Mouse (Mus musculus): Measurements from ENCODE around the gene Rilp.

Rilp gene

DNA sequence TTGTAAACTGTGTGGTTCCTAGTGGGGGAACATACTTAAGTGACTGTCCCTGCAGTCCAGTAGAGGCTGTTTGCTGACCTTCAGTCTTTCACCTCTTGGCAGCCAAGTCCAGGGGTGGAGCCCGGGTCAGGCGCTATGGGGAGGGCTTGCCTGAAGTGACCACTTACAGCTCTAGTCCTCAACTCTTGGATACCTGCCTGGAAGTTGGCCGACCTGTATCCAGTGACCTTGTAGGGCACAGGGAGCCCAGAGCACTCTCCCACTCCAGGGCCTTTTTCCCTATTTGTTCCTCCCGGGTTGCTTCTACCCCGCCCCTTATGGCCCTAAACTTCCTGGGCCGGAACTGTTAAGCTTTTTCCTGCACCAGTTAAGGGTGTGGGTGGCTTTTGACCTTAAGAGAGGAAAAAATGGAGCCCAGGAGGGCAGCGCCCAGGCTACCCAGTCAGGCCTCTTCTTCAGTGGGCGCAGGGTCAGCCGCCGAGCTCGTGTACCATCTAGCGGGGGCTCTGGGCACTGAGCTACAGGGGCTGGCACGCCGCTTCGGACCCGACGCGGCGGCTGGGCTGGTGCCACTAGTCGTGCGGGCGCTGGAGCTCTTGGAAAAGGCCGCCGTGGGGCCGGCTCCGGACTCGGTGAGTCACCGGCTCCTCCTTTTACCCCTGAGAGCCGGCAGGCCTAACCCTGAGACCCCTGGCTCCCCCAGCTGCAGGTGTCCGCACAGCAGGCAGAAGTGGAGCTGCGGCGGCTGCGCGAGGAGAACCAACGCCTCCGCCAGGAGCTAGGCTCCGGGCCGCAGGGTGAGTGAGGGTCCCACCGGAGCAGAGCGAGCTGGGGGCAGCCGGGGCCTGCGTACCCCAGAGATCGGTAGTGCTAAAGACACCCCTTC, at the start of gene Rilp:
TSS of gene Rilp (plus strand) at position 354 of the 886 bp plus-strand sequence.
- DNase-seq: peak in 1 of 2 experiments; percentile 79

DNA sequence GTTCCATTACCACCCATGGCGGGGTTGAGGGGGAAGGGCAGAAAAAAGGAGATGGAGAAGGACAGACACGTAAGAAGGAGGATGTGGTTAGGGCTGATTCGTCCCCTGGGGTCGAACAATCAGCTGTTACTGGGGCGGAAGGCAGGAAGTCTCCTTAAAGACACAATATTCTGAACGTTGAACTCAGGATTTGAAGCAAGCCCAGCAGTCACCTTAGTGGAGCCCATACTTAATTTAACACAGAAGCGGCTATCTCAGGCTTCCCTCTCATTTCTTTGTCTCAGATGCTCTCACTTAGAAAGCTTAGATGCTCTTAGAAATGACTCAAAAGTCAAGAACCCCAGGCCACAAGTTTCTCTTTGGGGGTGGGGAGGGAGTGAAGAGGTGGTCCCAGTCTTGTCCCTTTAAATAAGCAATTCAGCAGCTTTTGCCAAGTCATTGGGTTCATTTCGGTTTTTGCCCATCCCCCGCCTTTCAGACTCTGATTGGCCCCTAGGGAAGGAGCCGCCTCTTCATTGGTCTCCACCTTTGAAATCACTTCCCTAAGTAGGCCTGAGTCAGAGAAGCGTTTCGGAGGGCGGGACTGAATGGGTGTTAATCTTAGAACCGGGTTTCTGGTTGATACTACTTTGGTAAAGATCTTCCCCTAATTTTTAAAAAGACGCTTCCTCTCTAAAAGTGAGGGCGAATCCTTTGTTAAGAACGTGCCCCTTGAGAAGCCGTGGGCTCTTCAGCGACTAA, 49.6 kb upstream of the Rilp start:
- DNase-seq: peak; percentile 80 to 89

DNA sequence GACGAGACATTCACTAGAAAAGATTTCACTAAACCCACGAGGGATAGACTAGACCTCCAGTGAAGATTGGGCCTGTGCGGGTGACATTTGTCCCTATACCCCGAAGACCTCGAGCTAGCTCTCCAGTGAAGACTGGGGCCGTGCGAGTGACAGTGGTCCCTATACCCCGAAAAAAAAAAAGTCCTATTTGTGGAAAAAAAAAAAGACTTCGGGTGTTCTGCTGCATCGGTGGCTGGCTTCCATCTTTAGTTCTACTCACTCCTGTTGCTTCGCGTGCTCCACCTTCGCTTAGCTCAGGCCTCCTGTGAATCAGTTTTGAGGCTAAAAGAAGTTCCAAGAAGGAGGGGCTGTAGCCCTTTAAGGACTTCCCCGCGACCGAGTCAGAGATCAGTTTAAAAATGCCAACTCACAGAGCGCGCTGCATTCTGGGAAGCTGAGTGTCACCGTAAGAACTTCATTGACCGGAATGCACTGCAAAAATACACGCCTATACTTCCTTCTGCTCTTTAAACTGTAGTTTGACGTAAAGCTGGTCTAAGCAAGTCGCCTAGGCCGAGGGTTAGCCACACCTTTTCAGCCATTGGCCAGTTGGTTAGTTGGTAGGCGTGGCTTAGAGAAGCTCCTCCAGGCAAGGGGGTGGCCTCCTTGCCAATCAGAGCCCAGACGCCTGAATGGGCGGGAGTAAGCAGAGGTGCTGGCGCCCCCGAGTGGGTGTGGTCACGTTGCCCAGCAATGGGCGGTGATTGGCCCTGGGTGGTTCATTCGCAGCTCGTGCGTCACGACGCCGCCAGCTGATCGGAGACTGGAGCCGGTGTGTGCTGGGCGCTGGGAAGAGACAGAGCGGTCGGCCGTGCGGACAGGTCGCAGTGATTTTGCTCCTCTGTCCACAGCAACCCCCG, 48.8 kb upstream of the Rilp start, which contains the start of gene Tlcd2:
TSS of gene Tlcd2 (plus strand) at position 872 of the 899 bp plus-strand sequence.
- peak; percentile 98 to 100 for DNase-seq

DNA sequence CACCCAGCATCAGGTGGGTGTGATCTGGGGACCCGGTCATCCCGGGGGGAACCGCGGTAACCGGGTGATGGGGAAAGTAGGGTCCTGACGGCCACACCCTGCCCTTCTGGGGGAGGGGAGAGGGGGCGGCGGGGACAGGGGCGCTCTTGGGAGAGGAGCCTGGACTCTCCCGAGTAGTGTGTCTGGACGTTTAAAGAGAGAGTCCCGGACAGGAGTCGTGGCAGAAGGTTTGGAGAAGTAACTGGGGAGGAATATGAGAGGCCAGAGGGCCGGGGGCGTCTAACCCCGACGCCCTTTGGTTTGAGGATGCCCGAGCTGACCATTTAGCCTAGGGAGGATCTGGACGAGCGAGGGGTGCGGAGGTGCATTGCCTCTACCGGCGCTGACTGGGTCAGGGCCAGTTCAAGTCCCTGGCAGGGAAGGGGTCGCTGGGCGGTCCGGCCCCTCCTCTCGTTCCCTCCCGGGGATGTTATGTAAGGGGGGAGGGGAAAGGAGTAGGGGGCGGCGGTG, 48.1 kb upstream of the Rilp start:
- no peak for DNase-seq

DNA sequence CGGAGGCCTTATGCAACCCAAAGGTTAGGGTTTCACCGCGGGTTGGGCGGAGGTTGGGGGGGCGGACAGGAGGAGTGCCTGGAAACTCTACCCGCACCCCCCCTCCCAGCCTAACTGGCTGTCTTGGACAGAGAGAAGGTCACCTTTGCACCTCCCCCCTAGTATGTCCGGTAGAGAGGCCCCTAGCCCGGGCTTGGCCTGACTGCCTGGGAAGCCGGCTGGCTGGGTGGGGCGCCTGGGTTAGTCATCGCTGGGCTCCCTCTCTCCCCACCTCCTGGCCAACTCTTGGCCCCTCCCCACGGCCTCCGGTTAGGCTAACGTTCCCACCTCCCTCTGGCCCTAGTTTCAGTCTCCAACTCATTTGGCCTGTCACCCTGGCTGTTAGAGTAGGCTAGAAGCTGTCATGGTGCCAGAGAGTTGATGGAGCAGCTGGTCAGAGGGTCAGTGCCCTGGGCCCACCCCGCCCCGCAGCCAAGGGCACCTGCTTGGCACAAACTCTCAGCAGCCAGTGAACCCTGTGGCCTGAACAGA, 47.6 kb upstream of the Rilp start:
- peak; percentile 32 to 73 for DNase-seq

DNA sequence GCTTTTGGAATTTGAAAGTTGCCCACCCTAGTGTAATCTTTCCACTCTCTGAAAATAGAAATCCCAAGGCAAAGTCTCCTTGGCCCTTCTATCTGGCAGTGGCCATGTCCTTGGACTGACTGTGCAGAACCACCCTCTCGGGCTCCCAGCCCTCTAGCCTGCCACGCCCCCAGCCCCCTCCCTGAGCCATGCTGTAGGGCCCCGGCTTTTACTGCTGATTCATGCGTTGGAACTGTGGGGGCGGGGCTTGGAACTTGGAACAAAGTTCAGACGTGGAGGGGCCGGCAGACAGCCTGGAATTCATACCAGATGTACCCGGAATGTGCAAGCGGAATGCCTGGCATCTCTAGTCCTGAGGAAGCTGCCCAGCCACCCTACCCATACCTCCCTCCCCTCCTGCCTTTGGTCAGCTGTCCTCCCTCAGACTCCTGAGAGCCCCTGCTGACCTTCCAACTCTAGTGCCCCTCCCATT, 47.0 kb upstream of the Rilp start:
- peak in 1 of 2 experiments; percentile 63 for DNase-seq

DNA sequence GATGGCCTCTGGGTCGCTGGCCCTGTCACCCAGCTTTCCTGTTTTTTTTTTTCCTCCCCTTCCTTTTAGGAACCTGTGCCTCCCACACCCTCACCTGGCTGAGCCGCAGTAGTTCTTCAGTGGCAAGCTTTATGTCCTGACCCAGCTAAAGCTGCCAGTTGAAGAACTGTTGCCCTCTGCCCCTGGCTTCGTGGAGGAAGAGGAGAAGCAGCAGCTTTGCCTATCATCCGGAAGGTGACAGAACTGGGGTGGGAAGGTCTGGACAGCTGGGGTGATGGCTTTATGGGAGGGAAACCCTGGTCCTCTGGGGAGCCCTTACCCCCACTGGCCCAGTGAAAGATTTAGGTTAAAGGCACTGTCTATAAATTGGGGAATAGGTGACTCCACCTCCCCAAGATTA, 46.3 kb upstream of the Rilp start:
- no peak for DNase-seq

DNA sequence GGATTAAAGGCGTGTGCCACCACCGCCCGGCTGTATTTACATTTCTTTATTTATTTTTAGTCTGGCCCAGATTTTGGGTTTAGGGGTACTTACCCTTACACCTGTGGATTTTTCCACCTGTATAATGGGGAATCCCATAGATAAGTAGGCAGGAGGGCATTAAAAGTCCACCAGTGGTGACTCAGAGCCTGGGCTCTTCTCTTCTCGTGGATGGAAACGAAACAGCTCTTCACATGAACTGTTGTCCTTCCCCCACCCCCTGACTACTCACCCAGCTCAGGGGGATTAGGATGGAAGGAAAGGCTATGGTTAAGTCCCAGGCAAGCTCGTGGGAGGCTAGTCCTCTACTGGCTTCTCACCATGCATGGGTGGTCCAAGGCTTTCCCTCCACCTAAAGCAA, 45.5 kb upstream of the Rilp start:
- DNase-seq: no peak

DNA sequence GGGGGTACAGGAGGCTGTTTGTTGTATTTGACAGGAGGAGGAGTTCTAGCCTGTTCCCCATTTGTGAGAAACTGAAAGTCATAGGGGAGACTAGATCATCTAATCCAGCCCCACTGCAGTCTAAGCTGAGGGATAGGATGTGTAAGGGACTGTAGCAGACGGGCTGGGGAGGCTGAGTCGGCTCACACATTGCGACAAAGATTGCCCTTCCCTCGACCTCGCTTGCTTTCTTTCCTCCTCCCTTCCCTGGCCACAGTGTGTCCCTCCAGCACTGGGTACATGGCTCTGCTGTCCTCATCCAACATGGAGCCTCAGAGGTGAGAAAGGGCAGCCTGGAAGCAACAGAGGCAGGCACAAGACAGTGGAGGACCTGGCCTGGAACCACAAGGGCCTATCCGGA, 44.8 kb upstream of the Rilp start:
- DNase-seq: no peak

DNA sequence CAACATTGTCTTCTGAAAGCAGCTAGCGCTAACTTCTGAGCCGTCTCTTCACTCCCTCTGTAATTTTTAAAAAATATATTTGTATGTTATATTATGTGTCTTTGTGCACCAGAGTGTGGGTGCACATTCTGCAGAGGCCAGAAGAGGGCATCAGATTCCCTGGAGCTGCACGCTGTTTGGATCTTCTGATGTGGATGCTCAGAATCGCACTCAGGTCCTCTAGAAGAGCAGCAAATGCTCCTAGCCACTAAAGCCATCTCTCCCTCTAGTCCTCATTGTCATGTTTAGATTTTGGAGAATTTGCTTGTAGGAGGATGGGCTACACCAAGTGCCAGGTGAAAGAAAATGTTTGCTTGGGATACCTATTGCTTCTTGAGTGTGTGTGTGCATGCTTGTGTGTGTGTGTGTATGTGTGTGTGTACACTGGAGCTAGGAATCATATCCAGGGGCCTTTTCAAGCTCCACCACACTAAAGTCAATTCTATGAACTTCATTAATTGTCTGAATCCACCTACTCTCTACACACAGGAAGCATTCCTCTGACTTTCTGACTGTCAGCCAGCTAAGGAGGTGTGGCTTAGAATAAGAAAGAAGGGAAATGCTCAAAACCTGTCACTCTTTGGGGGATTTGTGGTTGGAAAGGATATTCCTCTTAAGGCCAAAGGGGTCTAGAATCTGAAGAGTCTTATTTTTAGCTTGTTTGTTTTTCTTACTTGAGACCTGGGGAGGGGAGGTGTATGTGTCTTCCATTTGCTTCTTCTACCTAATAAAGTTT, 43.0 kb upstream of the Rilp start:
- DNase-seq: no peak

DNA sequence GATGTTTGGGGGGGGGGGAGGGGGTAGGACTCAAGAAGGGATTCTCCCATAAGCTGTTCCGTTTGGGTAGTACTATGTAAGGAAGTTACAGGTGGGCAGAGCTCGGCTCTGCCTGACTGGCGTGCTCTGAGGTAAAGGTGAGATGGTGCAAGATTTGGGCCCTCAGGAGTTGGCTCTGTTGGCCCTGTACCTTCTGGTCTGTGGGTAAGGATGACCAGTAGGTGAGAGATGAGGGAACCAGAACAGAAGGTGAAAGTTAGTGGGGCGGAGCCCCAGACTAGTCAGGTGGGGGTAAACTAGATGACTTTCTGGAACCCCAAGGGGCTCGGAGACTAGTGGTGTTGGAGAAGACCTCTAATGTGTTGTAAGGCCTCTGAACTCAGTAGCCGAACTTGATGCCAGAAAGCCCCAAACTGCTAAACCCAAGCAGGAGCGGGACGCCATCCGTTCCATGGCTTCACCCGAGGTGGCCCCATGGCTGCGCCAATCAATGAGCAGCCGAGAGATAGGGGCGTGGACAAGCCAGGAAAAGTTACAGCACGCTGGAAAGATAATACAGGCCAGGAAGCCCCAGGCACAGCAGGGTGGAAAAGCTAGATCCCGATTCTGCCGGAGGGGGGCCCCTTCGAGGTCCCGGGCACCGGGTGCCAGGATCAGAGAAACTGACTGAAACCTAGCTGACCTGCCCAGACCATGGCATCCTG, 42.2 kb upstream of the Rilp start:
- peak in 1 of 2 experiments; percentile 41 for DNase-seq

DNA sequence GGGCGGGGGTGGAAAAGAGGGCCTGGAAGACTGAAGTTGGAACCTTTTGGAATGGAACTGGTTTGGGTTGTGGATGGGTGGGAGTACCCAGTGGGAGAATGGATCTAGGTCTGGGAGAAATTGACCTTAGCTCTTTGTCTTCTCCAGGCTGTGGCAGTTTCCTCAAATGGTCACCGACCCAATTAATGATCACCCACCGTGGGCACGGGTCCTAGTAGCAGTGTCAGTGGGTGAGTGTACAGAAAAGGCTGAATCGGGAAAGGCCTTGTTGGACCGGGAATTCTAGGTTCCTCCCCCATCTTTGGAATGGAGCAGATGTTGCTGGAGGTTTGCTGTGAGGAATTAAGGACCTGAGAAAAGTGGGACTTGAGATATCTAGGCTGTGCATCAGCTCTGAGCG, 41.5 kb upstream of the Rilp start:
- no peak for DNase-seq

DNA sequence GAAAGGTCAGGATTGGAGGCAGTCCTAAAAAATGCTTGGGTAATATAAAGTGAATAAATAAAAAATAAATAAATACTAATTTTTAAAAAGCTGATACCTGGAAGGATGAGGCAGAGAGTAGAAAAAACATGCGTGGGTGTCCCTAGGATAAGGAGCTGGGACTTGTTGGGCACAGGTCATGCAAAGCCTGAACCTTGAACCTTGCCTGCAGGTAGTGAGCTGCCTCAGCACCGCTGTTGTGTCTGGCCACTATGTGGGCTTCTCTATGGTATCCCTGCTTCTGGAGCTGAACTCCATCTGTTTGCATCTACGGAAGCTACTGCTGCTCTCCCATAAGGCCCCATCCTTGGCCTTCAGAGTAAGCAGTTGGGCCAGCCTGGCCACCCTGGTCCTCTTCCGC, 40.6 kb upstream of the Rilp start:
- DNase-seq: no peak

DNA sequence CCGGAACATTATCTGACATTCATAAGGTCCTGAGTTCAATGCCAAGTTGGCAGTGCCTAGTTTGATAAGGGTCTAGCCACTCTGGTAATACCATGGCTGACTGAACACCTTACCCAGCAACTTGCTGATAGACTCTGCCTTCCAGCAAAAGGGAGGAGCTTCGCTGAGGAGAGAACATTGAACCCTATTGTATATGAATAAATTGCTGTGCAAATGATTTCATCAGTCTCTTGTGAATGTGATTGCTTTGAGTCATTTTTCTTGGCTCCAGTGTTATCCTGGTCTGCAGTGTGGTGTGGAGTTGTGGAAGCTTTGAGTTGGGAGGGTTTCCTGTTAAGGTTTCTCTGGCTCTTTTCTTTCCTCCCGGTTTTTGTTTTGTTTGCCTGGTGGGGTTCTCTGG, 39.2 kb upstream of the Rilp start:
- DNase-seq: no peak

DNA sequence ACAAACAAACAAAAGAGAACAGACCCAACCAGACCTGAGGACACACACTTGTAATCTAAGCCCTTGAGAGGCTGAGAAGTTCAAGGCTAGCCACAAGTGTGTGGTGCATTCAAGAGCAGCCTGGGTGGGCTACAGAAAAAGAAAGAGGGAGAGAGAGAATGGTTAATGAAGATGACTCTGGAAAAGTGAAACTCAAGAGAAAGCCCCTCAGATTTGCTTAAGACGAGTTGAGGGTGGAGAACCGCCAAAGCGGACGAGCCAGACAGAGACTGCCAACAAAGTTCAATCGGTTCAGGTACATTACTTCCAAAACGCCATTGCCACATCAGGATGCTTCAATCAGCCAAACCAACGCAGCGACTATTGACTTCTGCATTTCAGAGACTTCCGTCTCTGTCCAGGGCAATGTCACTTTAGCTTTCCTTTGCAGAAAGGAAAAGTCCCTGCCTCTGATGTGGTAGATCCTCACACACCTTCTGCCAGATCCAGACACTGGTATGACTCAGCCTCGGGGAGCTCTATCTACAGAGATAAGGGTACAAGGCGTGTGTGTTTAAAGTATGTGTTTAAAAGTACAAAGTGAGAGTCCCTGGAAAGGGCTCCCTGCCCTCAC, 37.3 kb upstream of the Rilp start:
- DNase-seq: no peak

DNA sequence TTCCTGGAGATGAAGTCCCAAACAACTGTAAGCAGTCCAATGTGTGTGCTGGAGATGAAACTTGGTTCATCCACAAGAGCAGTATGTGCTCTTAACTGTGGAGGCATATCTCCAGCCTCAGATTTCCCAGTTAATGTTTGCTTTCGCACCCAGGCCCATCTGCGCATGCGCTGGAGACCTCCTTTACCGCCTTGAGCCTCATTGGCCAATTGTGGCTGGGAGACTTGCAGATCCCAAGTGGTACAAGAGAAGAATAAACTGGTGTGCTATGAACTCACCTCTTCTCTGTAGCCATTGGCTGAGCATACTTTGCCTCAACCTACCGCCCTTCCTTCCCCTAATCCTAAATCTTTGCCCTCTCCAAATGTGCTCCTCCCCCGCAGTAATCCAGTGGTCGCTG, 36.5 kb upstream of the Rilp start:
- DNase-seq: no peak

DNA sequence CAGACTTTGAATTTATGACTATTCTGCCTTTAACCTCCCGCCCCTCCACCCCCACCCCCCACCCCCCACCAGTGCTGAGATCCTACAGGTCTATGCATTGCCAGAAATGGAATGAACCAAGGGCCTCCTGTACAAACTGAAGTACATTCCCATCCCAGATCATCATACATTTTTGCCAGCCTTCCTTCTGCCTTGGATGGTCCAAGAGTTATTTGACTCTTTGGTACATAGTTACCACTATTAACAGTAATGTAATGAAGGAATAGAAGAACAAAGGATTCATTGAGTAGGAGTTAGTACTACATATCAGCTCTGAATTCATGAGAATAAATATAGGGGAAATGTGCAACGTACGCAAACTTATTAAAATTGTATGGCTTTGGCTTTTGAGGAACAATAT, 23.7 kb upstream of the Rilp start:
- no peak for DNase-seq

DNA sequence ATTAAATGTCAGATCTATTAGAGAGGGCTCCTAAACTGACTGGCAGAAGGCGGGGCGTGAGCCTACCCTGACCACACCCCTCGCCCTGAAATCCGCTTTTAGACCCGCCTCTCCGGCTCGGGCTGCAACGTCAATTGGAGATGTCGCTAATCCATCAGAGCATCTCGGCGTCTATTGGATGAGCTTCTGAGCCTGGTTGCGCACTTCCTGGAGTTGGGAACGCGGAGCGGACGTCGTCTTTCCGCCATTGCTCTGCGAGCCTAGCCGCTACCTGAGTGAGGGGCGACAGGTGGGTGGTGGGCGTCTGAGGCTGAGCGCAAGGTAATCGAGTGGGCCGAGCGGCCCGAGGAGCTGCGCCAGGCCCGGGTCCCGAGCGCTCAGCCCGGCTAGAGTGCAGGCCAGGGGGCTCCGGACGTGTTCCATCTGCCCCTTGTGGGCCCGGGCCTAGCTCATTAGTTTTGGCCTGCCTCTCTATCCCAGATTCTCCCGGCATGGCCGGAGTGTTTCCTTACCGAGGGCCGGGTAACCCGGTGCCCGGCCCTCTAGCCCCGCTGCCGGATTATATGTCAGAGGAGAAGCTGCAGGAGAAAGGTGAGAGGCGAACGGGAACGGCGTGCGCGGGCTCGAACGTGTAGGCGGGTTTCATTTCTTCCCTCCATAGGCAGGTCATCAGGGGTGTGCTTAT, 23.2 kb upstream of the Rilp start, which contains the start of gene Prpf8:
TSS of gene Prpf8 (plus strand) at position 216 of the 685 bp plus-strand sequence.
- peak; percentile 96 to 97 for DNase-seq

DNA sequence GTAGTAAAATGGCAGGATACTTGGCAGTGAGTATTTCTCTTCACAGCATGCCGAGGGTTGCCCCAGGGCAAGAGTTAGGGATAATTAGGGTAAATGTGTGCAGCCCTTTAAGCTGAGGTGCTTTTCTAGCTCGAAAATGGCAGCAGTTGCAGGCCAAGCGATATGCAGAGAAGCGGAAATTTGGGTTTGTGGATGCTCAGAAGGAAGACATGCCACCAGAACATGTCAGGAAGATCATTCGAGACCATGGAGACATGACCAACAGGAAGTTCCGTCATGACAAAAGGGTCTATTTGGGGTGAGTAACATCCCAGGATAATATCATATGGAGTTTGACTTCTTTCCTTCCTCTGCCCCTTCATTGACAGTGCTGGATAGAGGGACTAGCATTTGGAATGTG, 22.4 kb upstream of the Rilp start:
- no peak for DNase-seq
